Mouse (Mus musculus): Measurements from ENCODE around the gene Atp11a.

Atp11a gene

GRCm38 (mm10) chr8:12873357-12874046 is 116.7 kb downstream of the Atp11a start, which contains the start of gene Mcf2l:
Gene Mcf2l (plus strand): TSS chr8:12873806.
- DNase-seq (ENCODE audit: low spot score), result peak; percentile 23

DNA sequence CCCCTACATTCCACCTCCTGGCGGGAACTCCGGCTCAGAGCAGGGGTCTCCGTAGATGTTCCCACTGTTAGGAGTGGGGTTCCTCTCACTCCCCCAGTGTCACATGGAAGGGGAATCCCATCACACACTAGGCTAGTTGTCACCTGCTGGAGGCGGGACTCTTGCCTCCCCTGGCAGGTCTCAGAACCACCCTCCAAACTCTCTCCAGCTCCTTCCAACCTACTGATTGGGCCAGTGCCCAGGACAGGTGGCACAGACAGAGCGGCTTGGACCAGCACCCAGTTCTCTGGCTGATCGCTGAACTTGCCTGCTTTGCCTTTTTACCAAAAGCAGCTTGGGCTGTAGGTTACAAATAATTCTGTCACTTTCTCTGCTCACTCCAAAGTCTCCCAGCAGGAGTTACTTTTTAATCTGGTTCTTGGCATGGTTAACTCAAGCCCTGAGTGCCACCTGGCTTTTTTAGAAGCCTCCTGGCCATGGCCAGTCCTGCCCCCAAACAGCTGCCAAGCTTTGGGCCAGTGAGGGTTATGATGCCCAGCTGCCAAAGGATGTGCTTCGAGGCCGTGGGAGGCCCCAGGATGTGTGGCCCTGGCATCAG is 117.5 kb downstream of the Atp11a start:
- no peak for DNase-seq (ENCODE audit: low spot score)

- no peak for DNase-seq (ENCODE audit: low spot score)
These were observed 118.2 kb downstream of the Atp11a start for GRCm38 (mm10) chr8:12874971-12875370.

DNA sequence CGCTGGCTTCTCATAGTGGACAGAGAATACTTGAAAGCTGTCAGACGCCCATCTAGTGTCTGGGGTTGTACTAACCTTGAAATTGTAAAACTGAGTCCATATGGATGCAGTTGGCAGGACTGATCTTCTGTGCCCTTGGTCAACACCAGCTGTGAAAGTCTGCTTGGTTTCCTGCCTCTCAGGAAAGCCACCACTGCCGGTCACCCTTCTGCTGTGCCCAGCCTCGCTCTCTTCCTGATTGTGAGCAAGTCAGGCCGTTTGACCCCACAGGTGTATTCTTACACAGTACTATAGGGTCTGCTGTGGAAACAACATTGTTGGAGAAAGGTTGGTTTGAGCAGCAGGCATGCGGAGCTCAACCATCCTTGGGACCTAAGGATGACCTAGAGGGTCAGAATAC is 120.3 kb downstream of the Atp11a start:
- no peak for DNase-seq (ENCODE audit: low spot score)

- no peak for DNase-seq (ENCODE audit: low spot score)
These were observed 123.3 kb downstream of the Atp11a start for GRCm38 (mm10) chr8:12880163-12880562.

GRCm38 (mm10) chr8:12883051-12884004 is 126.5 kb downstream of the Atp11a start:
- no peak for DNase-seq (ENCODE audit: low spot score)

- no peak for DNase-seq (ENCODE audit: low spot score)
These were observed 131.1 kb downstream of the Atp11a start for GRCm38 (mm10) chr8:12887772-12888435.

DNA sequence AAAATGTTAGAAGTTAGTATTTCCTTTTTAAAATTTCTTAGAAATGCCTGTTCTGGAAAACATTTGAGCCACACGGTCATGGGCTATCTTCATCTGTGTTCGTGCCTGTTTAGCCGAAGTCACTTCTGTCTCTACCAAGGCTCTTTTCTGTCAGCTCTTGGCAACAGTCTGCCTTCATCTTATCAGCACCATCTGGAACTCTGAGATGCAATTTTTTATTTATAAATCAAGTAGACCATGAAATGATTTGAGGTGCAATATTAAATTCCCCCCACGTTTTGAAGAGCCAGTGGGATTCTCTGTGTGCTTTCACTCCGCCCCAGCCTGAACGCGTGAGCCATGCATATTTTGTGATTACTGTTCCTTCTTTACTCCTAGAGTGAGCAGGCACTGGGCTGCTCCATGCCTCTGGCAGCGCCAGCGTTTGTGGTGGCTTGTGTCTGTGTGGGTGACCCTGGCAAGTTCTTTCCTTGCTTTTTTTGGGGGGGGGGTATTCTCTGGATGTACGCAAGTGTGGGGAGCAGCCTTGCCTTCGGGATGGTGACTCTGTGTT is 132.3 kb downstream of the Atp11a start:
- no peak for DNase-seq (ENCODE audit: low spot score)

DNA sequence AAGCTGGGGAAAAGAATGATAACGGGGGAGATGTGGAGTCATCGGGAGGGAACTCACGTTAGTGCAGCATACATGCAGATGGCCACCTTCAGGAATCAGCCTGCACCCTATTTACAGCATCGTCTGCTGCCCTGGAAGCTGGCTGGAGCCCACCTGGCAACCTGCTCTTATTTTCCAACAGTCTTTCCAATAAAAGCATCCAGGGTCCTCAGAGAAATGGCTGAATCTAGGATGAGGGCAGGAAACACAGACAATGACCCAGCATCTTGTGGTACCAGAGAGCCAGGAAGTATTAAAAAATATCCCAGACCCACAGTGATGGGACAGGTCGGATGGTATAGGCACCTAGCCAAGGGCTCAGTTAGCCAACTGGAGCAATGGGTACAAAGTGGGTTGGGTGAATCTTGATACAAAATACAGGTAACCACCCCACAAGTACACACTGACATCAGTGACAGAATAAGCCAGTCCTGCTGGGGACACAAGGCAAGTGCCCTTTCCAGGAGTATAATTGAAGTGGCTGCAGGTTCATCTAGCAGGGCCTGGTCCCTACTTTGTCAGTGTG is 136.2 kb downstream of the Atp11a start:
- DNase-seq (ENCODE audit: low spot score), result no peak

GRCm38 (mm10) chr8:12893797-12894578 is 137.2 kb downstream of the Atp11a start:
- DNase-seq (ENCODE audit: low spot score), result no peak

DNA sequence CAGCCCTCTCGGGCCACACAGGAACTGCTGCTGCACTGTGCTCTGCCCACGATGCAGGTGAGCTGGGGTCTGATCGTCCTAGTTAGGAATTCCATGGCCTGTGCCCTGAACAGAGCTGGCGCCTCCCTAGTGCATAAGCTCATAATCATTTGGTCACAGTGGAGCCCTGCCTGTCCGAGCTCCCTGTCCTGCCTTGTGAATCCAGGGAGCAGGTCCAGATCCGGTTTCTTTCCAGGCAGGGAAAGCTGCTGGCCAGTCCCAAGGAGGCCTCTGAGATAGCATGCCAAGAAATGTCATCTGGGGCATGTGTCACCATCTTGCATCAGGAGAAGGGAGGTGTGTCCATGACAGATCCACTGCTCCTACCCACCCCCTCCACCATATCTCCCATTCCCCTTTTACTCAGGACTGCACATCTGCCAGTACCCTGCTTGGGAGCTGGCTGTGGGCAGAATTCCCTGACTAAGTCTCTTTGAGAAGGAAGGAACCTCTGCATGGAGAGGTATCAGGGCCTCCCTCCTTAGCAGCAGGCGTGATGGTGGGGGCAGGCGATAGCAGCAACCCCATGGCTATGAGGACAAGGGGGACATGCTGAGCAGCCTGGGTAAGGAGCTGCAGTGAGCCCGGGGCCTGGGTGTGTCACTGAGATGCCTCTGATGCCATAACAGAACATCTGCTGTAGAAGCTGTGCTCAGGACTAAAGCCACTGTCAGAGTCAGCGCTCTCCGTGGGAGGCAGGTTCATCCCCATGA is 138.1 kb downstream of the Atp11a start:
- no peak for DNase-seq (ENCODE audit: low spot score)

DNA sequence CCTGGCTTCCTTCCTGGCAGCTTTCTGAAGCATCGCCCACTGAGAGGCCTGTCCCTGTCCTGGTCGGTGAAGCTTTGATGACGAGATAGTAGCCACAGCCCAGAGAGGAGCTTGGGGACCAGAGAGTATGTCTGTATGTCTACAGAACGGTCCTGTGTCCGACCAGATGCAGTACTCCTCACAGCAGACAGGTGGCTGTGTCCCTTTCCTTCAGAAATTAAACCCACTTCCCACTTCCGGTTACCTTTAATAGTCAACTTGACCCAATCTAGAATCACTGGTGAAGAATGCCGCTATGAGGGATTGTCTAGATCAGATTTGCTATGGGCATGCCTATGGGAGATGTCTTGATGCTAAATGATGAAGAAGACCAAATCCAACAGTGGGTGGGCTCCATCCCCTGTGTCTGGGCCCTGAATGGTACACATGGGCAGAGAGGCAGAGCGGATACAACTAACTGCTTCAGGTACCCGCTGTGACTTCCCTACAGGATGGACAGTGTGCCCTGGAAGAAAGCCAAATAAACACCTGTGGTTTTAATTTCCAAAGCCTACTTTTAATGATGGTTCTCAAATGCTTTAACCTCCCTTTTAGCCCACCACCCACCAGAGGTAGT is 138.8 kb downstream of the Atp11a start:
- no peak for DNase-seq (ENCODE audit: low spot score)

DNA sequence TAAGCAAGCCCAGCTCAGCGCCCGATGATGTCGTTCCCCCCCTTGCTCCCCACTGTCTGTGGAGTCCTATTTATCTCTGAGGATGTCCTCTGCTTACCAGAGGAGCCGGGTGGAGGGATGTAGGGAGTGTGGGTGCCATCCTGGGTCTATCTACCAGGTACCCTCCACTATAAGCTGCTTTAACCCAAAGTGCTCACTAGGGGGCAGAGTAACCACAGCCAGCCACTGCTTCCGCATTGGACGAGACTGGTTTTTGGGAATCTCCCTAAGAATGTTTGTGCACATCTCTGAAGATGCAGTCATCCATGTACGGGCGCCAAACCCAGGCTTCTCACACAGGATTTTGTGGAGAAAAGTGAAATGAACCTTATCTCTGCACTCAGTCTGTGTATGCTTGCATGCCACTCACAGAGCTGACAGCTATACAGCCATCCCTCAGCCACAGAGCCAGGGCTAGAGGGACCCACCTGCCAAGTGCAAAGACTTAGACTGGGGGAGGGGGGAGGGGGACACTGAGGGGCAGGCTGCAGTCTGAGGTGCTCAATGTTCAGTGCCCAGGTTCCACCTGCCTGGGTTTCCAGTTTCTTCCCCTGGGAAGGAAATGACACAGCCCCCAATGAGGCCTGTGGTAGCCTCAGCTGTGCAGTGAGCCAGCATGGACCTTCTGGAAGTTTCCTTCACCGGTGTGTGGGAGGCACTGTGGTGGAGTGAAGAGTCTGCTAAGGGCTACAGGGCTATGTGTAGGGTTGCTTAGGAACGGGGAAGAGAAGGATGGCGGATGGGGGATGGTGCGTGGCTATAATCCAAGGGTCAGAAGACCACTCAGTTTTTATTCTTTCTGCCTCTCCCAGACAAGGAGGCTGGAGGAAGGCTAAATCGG is 139.9 kb downstream of the Atp11a start:
- peak; percentile 20 for DNase-seq (ENCODE audit: low spot score)

GRCm38 (mm10) chr8:12897815-12898214 is 141.0 kb downstream of the Atp11a start:
- no peak for DNase-seq (ENCODE audit: low spot score)

GRCm38 (mm10) chr8:12903790-12904415 is 147.1 kb downstream of the Atp11a start:
- DNase-seq (ENCODE audit: low spot score), result no peak

DNA sequence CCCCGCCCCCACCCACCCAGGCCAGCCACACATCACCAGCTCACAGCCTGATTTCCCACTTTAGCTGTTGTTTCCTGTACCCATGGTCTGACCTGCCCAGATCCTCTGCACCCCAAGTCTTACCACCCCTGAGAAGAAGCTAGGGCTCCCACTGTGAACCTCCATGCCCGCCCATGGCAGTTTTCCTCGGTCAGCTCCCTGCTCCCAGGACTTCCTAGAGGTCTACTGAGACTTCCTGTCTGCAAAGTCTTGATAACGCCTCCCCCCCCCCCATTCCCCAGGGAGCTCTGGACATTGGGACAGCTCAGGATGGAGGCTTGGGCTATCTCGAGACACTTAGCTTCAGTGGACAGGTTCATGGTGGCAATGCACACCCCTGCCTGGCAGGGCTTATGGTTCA is 148.3 kb downstream of the Atp11a start:
- no peak for DNase-seq (ENCODE audit: low spot score)

GRCm38 (mm10) chr8:12905599-12906321 is 148.9 kb downstream of the Atp11a start:
- DNase-seq (ENCODE audit: low spot score), result no peak
